Comparison of ENCODE assay signal across 29 mouse cellular contexts in genomic region chr11:51867261-51867660, GRCm38 (mm10).
"Had no signal": no experiment of that assay in that cellular context is flagged by ENCODE, and none has a peak within 500 bp of the region (broad histone marks: within the 10 kb centered on the region; RNA-seq: fewer than 3 reads in every experiment).

No protein-coding gene starts in this region.

- H3K4me3 ChIP-seq: heart, embryonic 12.5 days; heart, embryonic 13.5 days; heart, embryonic 15.5 days; hindbrain, embryonic 10.5 days; hindbrain, embryonic 12.5 days; hindbrain, embryonic 13.5 days; hindbrain, embryonic 15.5 days; intestine, embryonic 15.5 days; kidney, embryonic 15.5 days; layer of hippocampus, adult 2 months had no signal

- H3K27ac ChIP-seq: heart, embryonic 13.5 days; heart, embryonic 15.5 days; hindbrain, embryonic 10.5 days; hindbrain, embryonic 12.5 days; hindbrain, embryonic 13.5 days; hindbrain, embryonic 14.5 days; hindbrain, embryonic 15.5 days; hindbrain, postnatal 0 days; intestine, embryonic 15.5 days; kidney, embryonic 15.5 days; kidney, postnatal 0 days; layer of hippocampus, adult 2 months had no signal

- DNase-seq: heart, postnatal 10 days; heart, postnatal 14 days; heart, postnatal 36 days; heart, postnatal 4 days; kidney, adult 11 months; kidney, adult 18-20 months; kidney, adult 2 months; kidney, adult 8-10 months; kidney, adult 9 months; kidney, postnatal 10 days; kidney, postnatal 14 days; kidney, postnatal 25 days; kidney, postnatal 36 days; kidney, postnatal 4 days; layer of hippocampus, adult 9-11 months; layer of hippocampus, postnatal 36 days had no signal
